Mouse (Mus musculus) intestine, embryonic 14.5 days (tissue): ENCODE measurements around the gene Gripap1. TPM values are rescaled to one million over a fixed set of nuclear protein-coding genes. Genes with fewer than 3 reads are reported as not detected.
"Not testable (repeated sequence)": the region's sequence is repeated elsewhere in the genome, so short reads cannot be mapped to it uniquely, and the experiment has no call there.

ENCODE experiments used
- ATAC-seq: fragments of 200-750 bp; cut with Nextera tagmentation; replicated peaks from 2 replicates; pipeline ENCODE4 v1.8.0; 2017; ENCODE audit warnings: low read depth, moderate number of reproducible peaks, moderate TSS enrichment, moderate library complexity; ENCODE audit not compliant: low FRiP score, low TSS enrichment
- DNase-seq: peaks from one replicate; pipeline ENCODE4 v3.0.0-alpha.2; 2018; ENCODE audit warnings: low spot score
- H3K27ac ChIP-seq: fragments of 300-500 bp; sonication (generic); 2 replicates; pipeline ENCODE4 v1.5.1; 2014; ENCODE audit warnings: low read depth, mild to moderate bottlenecking, control low read depth
- H3K27me3 ChIP-seq: fragments of 300-500 bp; sonication (generic); replicated peaks from 2 replicates; pipeline ENCODE4 v1.6.1; 2014; ENCODE audit warnings: low read length, control low read depth; ENCODE audit not compliant: control insufficient read depth, insufficient read depth
- H3K36me3 ChIP-seq: fragments of 300-500 bp; sonication (generic); 2 replicates; pipeline ENCODE4 v1.6.1; 2014; ENCODE audit warnings: low read length, control low read depth; ENCODE audit not compliant: control insufficient read depth, insufficient read depth
- H3K4me1 ChIP-seq: fragments of 300-500 bp; sonication (generic); replicated peaks from 2 replicates; pipeline ENCODE4 v1.6.1; 2014; ENCODE audit warnings: low read length, control low read depth, mixed read lengths; ENCODE audit not compliant: control insufficient read depth, insufficient read depth
- H3K4me2 ChIP-seq: fragments of 300-500 bp; sonication (generic); 2 replicates; pipeline ENCODE4 v1.6.1; 2014; ENCODE audit warnings: low read length
- H3K4me3 ChIP-seq: fragments of 300-500 bp; sonication (generic); 2 replicates; pipeline ENCODE4 v1.5.1; 2014; ENCODE audit warnings: low read depth, low read length, control low read depth, mixed read lengths
- H3K9ac ChIP-seq: fragments of 300-500 bp; sonication (generic); 2 replicates; pipeline ENCODE4 v1.6.1; 2014; ENCODE audit warnings: mild to moderate bottlenecking, low read length
- H3K9me3 ChIP-seq: fragments of 300-500 bp; sonication (generic); 2 replicates; pipeline ENCODE4 v1.6.1; 2016; ENCODE audit warnings: low read length, control low read depth; ENCODE audit not compliant: control insufficient read depth
- WGBS: fragments of 180-500 bp; shearing (Covaris S2); extraction: QIAGEN DNeasy Blood & Tissue Kit; methylation state at CpG from one replicate; pipeline ENCODE4 v1.1.7; 2014; 5-methylcytosine and 5-hydroxymethylcytosine counted together
- polyA plus RNA-seq: library from polyadenylated mRNA; unstranded; fragments of >200 nt; fragmentation: Nextera tagmentation; extraction: Ambion mirVana; gene quantifications from 2 replicates; pipeline ENCODE4 v1.2.1, GENCODE M21; 2014

Gripap1 gene
- polyA plus RNA-seq, 1 experiment from 2014 or later: 31.3 TPM

DNA sequence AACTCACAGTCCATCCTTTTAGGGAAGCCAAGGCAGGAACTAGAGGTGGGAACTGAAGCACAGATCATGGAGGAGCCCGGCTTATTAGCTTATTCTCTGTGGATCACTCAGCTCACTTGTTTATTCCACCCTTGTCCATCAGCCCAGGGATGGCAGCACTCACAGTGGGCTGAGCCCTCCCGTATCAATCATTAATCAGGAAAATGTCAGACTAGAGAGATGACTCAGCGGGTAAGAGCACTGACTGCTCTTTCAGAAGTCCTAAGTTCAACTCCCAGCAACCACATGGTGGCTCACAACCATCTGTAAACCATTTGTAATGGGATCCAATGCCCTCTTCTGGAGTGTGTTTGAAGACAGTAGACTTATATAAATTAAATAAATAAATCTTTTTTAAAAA is 7.8 kb downstream of the Gripap1 start:
- H3K9me3 ChIP-seq: no peaks in the 10 kb centered on the region

DNA sequence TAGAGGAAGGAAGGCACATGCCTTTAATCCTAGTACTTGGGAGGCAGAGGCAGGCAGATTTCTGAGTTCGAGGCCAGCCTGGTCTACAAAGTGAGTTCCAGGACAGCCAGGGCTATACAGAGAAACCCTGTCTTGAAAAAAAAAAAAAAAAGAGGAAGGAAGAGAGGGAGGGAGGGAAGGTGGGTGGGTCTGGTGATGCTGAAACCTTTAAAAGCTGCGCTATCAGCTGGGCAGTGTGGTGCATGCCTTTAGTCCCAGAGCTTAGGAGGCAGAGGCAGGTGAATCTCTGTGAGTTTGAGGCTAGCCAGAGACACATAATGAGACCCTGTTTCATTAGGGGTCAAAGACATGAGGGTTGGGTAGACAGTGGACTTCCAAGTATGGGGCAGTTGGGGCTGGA is 12.6 kb downstream of the Gripap1 start:
- not testable (repeated sequence) for ATAC-seq, H3K4me3 ChIP-seq, DNase-seq, H3K4me2 ChIP-seq, H3K27me3 ChIP-seq, H3K27ac ChIP-seq, H3K9me3 ChIP-seq, H3K9ac ChIP-seq, H3K4me1 ChIP-seq
- WGBS: 89% methylated on average over 2 of the region's 2 CpGs
- peaks cover 35% of the 10 kb centered on the region for H3K36me3 ChIP-seq

More for the DNA sequence above, 7.8 kb downstream of the Gripap1 start:
- Histone ChIP-seq H3K4me1 (no peaks in the 10 kb centered on the region), H3K4me2 (no peak overlapping the region), H3K4me3 (no peak overlapping the region), H3K27ac (no peak overlapping the region), H3K36me3 (peaks cover 23% of the 10 kb centered on the region), H3K27me3 (no peaks in the 10 kb centered on the region), H3K9ac (no peak overlapping the region)
- ATAC-seq (no peak), DNase-seq (no peak)
- WGBS: 82% methylated on average over 3 of the region's 3 CpGs

DNA sequence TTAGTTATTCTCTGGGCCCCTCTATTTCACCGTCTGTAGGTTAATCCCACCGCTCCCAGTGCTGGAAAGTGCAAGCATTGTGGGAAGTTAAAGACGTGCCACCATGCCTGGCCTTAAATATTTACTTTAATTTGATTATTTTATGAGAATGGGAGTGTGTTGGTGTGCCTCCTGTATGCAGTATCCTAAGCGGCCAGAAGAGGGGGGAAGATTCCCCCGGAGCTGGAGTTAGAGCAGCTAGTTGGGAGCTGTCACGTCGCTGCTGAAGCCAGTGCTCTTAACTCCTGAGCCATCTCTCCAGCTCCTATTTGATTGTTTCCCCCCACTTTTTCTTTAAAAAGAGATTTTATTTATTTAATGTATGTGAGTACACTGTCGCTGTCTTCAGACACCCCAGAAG is 25.5 kb downstream of the Gripap1 start:
- H3K36me3 ChIP-seq: peaks cover 17% of the 10 kb centered on the region; the same call in 1 of the 2 replicates
- H3K4me2 ChIP-seq, H3K9me3 ChIP-seq, H3K9ac ChIP-seq, H3K4me1 ChIP-seq, H3K4me3 ChIP-seq, DNase-seq, ATAC-seq, H3K27me3 ChIP-seq, H3K27ac ChIP-seq: not testable (repeated sequence)
- WGBS: 49% methylated on average over 8 of the region's 8 CpGs

DNA sequence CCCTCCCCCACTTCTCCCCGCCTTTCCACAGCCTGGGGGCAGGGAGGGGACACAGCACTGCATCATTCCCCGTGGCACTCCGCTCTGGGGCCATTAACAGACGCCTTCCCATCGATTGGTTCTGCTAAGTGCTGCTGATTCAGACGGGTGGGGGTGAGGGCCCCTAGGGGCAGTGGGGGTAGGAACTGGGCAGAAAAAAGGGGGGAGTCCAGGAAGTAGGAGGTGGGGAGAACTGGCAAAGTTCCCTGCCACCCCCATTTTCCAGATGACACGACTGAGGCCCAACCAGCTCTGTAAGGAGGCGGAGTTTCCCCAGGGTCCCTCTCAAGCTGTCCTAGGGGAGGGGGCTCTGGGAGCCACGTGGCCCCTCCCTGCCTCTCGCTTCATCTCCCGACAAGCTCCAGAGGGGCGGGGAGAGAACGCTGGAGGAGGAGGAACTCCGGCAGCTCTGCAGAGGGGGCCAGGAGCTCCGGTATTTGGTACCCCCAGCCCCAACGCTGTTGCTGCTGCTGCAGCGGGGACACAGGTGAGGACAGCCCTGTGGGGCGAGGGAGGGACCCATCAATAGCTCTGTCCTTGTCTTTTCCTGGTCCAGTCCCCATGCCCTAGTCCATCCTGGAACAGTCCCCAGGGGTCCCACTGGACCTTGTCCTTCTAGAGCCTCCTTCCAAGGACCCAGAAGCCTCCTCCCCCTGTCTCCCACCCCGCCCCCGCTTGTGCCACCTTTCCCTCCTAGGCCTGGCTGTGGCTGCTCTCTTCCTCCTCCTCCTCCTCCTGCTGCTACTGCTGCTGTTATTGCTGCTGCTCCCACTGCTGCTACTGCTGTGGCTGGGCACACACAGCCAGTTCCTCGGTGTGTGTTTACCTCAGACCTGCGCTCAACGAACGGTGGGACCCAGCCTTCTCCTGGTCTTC is 32.6 kb downstream of the Gripap1 start, which contains the start of gene Kcnd1:
Gene Kcnd1 (plus strand): TSS at position 425 of the 915 bp plus-strand sequence.
- WGBS: 8% methylated on average over 19 of the region's 24 CpGs
- Histone ChIP-seq H3K9ac (peak within 1 kb of the TSS; percentile 29), H3K4me2 (peak within 1 kb of the TSS; percentile 58), H3K27me3 (no peaks in the 10 kb centered on the region), H3K27ac (no peak within 1 kb of the TSS), H3K36me3 (no peaks in the 10 kb centered on the region), H3K4me1 (no peaks in the 10 kb centered on the region), H3K4me3 (peak within 1 kb of the TSS; percentile 40), H3K9me3 (no peaks in the 10 kb centered on the region)
- DNase-seq (peak; percentile 54), ATAC-seq (peak; percentile 74)

DNA sequence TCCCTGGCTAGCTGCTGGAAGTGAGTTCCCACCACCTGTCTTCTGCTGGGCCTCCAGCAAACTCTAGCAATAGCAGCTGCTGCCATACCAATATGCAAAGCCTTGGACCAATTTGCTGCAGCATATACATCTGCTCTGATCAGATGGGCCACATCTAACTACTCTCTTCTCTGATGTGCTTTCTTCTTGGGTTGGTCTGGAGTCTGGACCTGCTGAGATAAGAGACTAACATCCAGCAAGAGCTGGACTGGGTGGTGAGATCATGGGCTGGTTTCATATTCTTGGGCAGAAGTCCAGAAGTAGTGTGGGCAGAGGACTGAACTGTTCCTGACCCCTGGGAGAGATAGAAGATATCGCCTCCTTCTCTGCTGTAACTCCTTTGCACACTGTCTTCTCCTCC is 47.6 kb downstream of the Gripap1 start:
- Histone ChIP-seq H3K4me2 (no peak overlapping the region), H3K27me3 (no peaks in the 10 kb centered on the region), H3K4me1 (no peaks in the 10 kb centered on the region), H3K36me3 (no peaks in the 10 kb centered on the region), H3K9ac (no peak overlapping the region), H3K9me3 (no peaks in the 10 kb centered on the region), H3K27ac (no peak overlapping the region), H3K4me3 (no peak overlapping the region)
- DNase-seq (no peak), ATAC-seq (no peak)
- WGBS: 83% methylated on average over 1 of the region's 1 CpGs

DNA sequence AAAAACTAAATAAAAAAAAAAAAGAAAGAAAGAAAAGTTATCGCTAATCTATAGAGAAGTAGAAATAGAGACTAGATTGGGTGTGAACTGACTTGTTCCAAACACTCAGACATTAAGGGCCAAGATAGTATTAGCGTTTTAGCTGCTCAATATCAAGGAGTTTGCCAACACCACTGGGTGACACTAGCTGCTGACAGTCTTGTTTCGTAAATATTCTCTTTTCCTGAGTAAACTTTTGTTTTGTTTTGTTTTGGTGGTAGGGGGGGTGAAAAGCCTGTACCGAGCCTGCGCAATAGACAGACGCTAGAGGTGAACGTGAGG is 51.2 kb downstream of the Gripap1 start:
- Histone ChIP-seq H3K4me2 (peak overlapping the region; percentile 52), H3K27me3 (no peaks in the 10 kb centered on the region), H3K4me3 (peak overlapping the region; percentile 63), H3K9ac (no peak overlapping the region), H3K27ac (peak overlapping the region; percentile 88; the same call in 1 of the 2 replicates), H3K9me3 (no peaks in the 10 kb centered on the region), H3K4me1 (no peaks in the 10 kb centered on the region), H3K36me3 (no peaks in the 10 kb centered on the region)
- 15% methylated on average over 7 of the region's 7 CpGs for WGBS
- DNase-seq (no peak), ATAC-seq (no peak)

- H3K36me3 ChIP-seq: no peaks in the 10 kb centered on the region
- no peaks in the 10 kb centered on the region for H3K4me1 ChIP-seq
- ATAC-seq: peak; percentile 98
These were observed 51.9 kb downstream of the Gripap1 start, which contains the start of gene Otud5 for GRCm38 (mm10) chrX:7841163-7842162. Otud5 (plus strand) TSS chrX:7841364.

GRCm38 (mm10) chrX:7842318-7842717 is 52.8 kb downstream of the Gripap1 start:
- 18% methylated on average over 35 of the region's 42 CpGs for WGBS
- peak overlapping the region; percentile 65 for H3K4me2 ChIP-seq
- H3K27ac ChIP-seq: peak overlapping the region; percentile 88
- no peaks in the 10 kb centered on the region for H3K36me3 ChIP-seq
- no peaks in the 10 kb centered on the region for H3K27me3 ChIP-seq
- peak overlapping the region; percentile 72 for H3K9ac ChIP-seq
- ATAC-seq (no peak), DNase-seq (peak; percentile 57)
- no peaks in the 10 kb centered on the region for H3K9me3 ChIP-seq
- no peaks in the 10 kb centered on the region for H3K4me1 ChIP-seq
- H3K4me3 ChIP-seq: peak overlapping the region; percentile 63

More at GRCm38 (mm10) chrX:7841163-7842162, 51.9 kb downstream of the Gripap1 start, which contains the start of gene Otud5:
- H3K9ac ChIP-seq: peak within 1 kb of the TSS; percentile 72
- peak within 1 kb of the TSS; percentile 63 for H3K4me3 ChIP-seq
- WGBS: 12% methylated on average over 65 of the region's 74 CpGs
- H3K27ac ChIP-seq: peak within 1 kb of the TSS; percentile 88
- H3K9me3 ChIP-seq: no peaks in the 10 kb centered on the region
- DNase-seq: peak; percentile 90
- no peaks in the 10 kb centered on the region for H3K27me3 ChIP-seq
- peak within 1 kb of the TSS; percentile 65 for H3K4me2 ChIP-seq
